Mouse (Mus musculus) brain, embryonic 14.5 days (tissue): ENCODE results near the gene Plin5.

Experiments
- CTCF ChIP-seq: fragments of 200-500 bp; IDR thresholded peaks from 2 replicates; pipeline ENCODE4 v1.5.1; 2012; ENCODE audit warnings: inconsistent platforms, mild to moderate bottlenecking, moderate library complexity, borderline replicate concordance; ENCODE audit not compliant: insufficient read depth, insufficient read length; ENCODE audit errors: extremely low read depth
- POLR2A ChIP-seq: fragments of 200-500 bp; IDR thresholded peaks from 2 replicates; pipeline ENCODE4 v1.6.1; 2012; ENCODE audit warnings: mild to moderate bottlenecking, inconsistent platforms, borderline replicate concordance; ENCODE audit not compliant: poor library complexity, insufficient read depth, insufficient read length, severe bottlenecking; ENCODE audit errors: extremely low read depth

- no peak for TF ChIP-seq CTCF
- no peak for TF ChIP-seq POLR2A
These were observed 46.3 kb downstream of the Plin5 start for GRCm38 (mm10) chr17:56071126-56071525.
